In the genomic region with DNA sequence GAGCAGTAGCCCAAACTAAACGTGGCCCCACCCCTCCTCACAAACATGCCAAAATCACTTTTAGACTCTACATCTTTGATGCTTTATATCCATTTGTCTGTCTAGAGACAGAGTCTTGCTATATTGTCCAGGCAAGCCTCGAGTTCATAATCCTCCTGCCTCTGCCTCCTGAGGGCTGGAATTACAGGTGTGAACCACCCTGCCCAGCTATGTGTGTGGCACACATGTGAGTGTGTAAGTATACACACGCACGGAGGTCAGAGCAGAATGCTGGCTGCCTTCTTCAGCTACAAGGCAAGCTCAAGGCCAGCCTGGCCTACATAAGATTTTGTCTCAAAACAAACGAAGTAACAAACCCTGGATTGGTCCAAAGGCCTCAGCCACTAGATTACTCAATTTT, we compare ENCODE assay signal across 15 mouse cellular contexts.
"Had no signal": no experiment of that assay in that cellular context is flagged by ENCODE, and none has a peak within 500 bp of the region (broad histone marks: within the 10 kb centered on the region; RNA-seq: fewer than 3 reads in every experiment).

No protein-coding gene starts in this region.

- H3K9ac ChIP-seq: kidney, embryonic 15.5 days; liver, embryonic 13.5 days; neural tube, embryonic 12.5 days; neural tube, embryonic 15.5 days; stomach, embryonic 15.5 days had no signal

- H3K27me3 ChIP-seq: kidney, embryonic 15.5 days; liver, embryonic 13.5 days; neural tube, embryonic 12.5 days; neural tube, embryonic 15.5 days; stomach, embryonic 15.5 days had no signal

- H3K4me2 ChIP-seq: kidney, embryonic 15.5 days; liver, embryonic 13.5 days; neural tube, embryonic 12.5 days; neural tube, embryonic 15.5 days; stomach, embryonic 15.5 days had no signal

- H3K4me3 ChIP-seq: kidney, embryonic 15.5 days; left cerebral cortex, adult 2 months; liver, embryonic 13.5 days; neural tube, embryonic 12.5 days; neural tube, embryonic 15.5 days; stomach, embryonic 15.5 days had no signal

- DNase-seq: kidney, adult 8-10 months; kidney, postnatal 10 days; kidney, postnatal 36 days; liver, embryonic 13.5 days; lung, adult 2 months; lung, postnatal 14 days; lung, postnatal 4 days; midbrain, embryonic 14.5 days; spleen, adult 18-20 months; thymus, postnatal 36 days had no signal

- H3K4me1 ChIP-seq: liver, embryonic 13.5 days; stomach, embryonic 15.5 days had no signal

- H3K27ac ChIP-seq: kidney, embryonic 15.5 days; liver, embryonic 13.5 days; neural tube, embryonic 12.5 days; neural tube, embryonic 15.5 days; stomach, embryonic 15.5 days had no signal

- H3K36me3 ChIP-seq: kidney, embryonic 15.5 days; liver, embryonic 13.5 days; neural tube, embryonic 12.5 days; neural tube, embryonic 15.5 days; stomach, embryonic 15.5 days had no signal

- H3K9me3 ChIP-seq: kidney, embryonic 15.5 days; liver, embryonic 13.5 days; neural tube, embryonic 12.5 days; neural tube, embryonic 15.5 days; stomach, embryonic 15.5 days had no signal
